Mouse (Mus musculus): ENCODE results near the gene Fam171a2.

Fam171a2 gene

DNA sequence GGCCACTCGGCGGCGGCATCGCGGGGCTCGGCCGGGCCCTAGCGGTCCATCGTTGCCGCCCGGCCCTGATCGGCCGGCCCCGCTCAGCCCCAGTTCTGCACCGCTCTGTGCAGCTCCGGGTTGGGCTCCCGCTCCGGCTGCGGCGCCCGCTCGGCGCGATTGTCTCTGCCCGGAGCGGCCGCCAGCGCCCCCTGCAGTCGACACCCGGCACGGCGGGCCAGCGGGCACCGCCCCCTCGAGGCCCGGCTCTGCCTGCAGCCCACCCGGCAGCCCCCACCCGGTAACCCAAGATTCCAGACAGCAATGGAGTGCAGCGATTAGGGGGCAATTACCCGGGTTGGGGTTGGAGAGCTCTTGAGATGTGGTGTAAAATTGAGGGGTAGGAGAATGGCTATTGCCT is at the start of gene Fam171a2:
TSS of gene Fam171a2 (minus strand) at position 186 of the 400 bp plus-strand sequence.
- peak; percentile 85 to 88 for DNase-seq

DNA sequence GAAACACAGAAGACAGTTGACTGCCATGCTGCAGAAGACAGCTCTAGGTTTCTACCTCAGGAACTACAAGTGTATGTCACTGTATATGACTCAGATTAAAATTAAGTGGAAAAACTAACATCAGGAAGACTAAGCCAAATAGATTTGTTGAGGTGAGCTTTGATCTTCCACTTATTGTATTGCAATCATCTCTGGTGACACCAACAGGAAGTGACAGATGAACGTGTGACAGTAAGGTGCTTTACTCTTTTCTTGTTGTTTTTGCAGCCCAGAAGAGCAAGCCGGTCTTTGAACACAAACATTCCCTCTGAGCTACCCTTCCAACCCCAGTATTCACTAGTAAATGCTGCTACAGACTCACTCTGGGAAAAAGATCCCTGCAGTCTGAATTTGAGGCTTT is 49.2 kb upstream of the Fam171a2 start:
- DNase-seq: no peak

DNA sequence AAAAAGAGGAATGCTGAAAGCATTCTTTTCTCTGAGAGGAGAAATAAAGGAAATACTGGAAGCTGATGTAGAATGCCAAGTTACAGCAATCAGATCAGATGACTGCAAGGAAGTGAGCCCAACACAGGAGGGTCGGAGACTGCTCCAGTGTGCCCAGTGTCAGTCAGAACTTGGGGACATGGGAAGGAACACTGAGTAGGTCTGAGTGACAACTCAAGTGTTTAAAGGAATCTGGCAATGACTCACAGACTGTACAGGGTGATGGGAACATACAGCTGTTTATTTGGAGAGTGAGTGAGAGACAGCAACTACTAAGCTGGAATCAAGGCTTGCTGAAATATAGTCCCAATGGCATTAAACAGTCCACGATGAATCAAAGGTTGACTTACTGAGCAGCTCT is 48.7 kb upstream of the Fam171a2 start:
- DNase-seq: no peak

DNA sequence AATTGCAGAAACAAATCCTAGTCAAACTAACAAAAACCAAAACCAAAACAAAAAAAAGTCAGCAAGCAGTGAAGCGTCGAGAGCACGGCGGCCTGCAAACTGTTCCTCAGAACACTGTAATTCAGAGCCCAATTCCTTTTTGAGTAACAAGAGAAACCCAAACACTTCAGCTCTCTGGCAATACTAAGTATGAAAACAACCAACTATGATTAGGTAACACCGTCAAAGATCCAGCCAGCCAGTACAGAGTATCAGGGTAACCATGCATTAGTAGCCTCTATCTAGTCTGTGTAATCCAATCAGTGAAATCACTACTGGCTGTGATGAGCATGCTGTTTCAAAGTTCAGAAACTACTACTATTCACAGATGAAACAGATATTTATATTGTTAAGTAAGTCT is 48.3 kb upstream of the Fam171a2 start:
- no peak for DNase-seq

DNA sequence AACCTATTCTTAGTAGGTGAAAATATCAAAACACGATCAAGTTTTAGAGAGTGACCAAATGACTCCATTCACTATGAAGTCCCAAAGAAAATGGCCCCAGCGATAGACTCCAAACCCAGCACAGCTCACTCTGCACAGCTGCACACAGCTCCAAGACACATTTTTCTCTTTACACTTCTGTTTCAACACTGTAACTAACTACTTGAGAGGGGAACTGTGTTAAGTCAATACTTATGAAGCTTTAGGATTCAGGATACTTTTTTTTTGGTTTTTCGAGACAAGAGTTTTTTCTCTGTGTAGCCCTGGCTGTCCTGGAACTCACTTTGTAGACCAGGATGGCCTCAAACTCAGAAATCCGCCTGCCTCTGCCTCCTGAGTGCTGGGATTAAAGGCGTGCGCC is 47.6 kb upstream of the Fam171a2 start:
- DNase-seq: no peak

DNA sequence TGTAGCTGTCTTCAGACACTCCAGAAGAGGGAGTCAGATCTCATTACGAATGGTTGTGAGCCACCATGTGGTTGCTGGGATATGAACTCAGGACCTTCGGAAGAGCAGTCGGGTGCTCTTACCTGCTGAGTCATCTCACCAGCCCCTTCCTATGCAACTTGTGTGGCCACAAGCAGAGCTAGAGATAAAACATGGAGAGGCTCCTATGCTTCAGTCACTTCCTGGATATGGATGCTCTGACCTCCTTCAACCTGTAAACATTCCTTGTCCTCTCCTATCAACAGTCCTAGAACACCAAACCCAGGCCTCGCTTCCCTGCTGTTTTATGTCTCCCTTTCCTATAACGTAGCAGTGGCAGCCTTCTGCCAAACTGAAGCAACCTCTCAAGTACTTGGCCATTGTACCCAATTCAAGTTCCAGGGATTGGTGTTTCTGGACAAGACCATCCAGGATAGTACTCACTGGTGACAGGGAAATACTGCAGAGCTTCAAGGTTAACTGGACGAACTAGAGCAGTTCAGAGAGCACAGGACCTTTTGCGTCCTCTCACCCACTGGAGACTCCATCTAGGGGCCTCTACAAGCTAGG is 46.7 kb upstream of the Fam171a2 start:
- no peak for DNase-seq

DNA sequence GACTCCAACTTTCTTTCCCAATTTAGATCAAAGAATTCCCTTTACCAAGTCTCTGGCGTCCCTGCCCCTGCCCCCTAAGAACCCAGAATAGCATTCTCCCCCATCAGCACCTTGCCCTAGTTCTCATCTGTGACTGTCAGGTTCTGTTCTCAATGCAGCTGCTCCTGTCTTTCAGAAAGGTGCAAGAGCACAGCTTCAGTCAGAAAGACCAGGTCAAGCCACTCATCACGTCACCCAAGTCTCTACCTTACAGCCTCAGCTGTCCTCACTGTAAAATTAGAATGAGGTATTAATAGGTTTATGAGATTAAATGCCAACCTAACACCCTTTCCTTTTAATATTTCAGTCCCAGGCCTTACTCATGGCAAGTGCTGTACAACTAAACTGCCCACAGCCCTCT is 45.8 kb upstream of the Fam171a2 start:
- no peak for DNase-seq

DNA sequence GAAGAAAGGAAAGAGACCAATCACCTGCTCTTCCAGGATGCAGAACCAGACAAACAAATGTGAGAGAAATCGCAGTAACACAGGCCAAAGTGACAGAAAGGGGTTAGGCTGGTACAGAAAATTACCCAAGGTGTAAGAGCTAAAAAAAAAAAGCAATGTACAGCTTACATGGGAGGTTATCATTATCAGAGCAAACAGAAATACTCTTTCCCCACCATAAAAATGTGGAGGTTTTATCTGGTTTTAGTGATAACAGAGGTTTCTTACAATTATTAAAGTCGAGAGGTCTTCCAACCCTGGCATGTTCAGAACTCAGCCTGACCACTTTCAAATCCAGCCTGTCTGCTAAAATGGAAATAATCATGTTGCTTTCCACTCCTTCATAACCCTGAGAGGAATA is 40.4 kb upstream of the Fam171a2 start:
- DNase-seq: no peak

DNA sequence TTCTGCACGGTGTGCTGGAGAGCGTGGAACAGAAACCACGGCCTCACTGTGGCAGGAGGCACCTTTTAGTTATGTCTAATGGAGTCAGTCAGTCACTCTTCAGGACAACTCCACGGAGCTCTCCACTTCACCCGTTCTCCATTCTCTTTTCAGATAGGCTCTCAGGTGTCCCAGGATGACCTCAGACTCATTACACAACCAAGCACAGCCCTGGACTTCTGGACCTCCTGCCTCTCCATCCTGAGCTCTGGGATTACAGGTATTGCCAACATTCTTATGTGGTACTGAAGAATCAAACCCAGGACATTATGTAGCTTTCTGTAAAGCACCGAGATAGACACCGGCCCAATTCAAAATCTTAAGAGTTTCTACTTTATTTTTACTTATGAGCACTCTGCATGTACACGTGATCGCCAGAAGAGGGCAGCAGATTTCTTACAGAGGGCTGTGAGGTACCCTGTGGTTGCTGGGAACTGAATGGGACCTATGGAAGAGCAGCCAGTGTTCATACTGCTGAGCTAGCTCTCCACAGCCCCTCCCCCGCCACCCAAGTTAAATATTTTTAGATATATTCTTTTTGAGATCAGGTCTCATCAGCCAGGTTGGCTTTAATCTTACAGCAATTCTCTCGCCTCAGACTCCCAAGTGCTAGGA is 39.4 kb upstream of the Fam171a2 start:
- DNase-seq: peak in 1 of 2 experiments; percentile 44

DNA sequence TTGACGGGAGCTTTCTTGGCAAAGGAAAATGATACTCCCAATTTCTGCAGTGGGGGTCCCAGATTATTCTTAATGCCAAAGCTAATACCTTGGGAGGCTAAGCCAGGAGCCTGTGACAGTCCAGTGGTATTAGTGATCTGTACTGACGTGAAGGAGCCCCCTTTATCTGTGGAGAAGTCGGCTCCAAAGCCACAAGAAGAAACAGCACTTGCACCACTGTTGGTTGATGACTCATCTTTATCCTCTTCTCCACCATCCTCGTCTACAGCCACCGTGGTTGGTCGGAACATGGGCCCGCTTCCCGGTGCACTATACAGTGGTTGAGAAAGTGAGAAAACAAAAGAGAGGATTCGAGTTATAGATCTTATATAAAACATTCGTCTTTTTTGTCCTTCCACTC is 34.3 kb upstream of the Fam171a2 start:
- DNase-seq: no peak

DNA sequence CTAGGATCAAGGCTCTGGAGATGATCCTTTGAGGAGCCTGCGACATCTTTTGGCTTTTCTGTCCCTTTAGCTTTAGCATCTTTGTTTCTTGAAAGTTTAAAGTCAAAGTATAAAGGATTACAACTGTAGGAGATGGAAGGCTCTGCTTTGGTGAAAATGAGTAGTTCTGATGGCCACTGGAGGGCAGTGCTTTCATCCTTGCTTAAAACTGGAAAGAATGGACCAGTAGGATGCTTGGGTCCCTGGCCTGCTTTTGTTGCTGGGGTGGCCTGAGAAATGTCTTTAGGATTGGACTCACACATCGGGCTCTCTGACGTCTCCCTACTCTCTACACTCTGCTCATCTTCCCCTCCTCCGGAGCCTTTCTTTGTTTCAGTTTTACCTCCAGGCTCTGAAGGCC is 33.4 kb upstream of the Fam171a2 start:
- no peak for DNase-seq

DNA sequence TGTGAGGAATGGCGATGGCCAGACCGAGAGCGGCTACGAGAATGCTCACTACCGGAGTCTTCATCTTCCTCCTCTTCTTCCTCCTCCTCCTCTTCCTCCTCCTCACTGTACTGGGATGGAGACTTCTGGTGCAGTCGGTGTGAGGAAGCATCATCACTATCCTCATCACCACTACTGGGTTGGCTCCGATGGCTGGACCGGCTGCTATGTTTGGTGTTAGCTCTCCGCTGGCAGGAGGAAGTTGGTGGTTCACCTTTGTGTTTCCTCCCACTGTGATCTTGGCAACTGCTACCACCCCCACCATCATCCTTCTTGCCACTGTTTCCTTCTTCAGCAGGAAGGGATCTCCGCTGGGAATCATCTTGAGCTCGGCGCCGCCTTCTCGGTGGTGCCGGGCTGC is 32.6 kb upstream of the Fam171a2 start:
- DNase-seq: no peak

DNA sequence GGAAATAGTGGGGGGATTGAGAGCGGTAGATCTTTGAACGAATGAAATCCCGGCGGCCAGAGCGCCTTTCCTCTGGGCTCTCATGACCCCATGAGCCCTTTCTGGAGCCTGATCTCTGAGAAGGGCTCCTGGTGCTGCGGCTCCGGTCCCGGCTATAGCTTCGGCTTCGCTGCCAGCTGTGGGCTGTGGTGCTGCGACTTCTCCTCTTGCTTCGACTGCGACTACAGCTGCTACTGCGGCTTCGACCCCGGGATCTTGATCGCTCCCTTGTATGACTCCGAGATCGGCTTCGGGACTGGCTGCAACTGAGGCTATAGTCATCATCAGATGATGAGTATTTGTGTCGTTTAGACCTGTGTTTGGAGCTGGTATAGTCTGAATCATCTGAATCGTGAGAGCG is 32.1 kb upstream of the Fam171a2 start:
- DNase-seq: no peak

DNA sequence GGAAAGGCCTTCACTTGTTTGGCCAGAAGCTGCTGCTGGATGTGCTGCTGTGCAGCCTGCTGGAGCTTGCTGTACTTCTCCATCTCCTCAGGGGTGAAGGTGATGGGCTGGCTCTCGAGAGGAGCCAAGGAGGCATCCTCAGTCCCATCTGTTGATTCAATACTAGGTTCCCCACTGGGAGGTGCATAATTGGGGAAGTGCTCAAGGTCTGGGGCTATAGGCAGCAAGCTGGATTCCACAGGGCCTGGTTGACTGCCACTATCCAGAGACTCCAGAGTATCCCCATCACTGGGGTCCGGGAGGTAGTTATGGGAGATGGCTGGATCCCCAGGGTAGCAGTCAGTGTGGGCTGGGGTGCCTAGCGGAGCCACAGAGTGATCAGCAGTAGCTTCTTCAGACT is 31.2 kb upstream of the Fam171a2 start:
- no peak for DNase-seq

DNA sequence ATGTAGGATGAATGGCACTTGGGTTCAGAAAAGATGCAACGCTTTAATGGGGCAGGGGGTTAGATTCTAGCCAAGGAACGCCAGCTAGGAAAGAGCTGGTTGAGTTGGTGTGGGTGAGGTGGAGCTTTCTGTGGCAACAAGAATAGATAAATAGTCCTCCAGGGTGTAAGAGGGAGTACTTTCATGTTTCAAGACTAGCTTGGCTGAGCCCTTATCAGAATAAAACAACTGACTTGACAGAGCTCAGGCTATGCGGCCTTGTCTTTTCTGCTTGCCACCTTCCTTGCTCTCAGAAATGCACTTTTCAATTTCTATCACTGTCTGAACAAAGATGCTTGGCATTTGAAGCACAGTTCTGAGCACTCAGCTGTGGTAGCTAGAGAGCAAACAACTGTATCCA is 27.5 kb upstream of the Fam171a2 start:
- no peak for DNase-seq

DNA sequence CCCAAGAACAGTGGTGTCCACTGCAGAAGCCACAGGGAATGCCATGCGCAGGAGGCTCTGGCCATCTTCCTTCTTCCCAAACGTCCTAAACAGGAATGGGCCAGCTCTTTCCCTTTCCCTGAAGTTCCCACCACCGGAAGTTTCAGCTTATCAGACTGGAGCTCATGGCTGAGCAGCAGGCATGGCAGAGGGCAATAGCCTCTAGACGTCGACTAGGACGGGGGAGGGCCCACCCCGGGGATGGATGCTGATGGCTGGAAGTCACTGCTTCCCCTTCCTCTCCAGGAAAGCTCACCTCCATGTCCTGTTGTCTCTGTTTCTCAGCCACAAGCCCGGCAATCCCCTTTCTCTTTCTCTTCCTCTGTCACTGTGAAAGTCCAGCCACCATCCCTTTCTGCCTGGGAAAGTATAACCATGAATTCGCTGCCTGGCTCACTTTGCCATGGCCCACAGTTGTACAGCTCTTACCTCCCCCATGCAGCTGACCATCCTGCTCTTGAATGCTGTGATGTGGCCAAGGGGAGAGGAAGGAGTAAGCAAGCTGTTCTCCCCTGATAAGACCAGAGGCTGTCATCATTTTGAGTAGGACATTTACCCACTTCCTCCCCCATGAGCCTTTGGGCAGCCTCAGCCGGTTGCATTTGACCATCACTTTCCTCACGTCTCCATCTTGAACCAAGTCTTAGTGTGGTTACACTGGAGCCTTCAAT is 22.3 kb upstream of the Fam171a2 start, which contains the start of gene Itga2b:
TSS of gene Itga2b (minus strand) at position 475 of the 710 bp plus-strand sequence.
- DNase-seq: no peak

DNA sequence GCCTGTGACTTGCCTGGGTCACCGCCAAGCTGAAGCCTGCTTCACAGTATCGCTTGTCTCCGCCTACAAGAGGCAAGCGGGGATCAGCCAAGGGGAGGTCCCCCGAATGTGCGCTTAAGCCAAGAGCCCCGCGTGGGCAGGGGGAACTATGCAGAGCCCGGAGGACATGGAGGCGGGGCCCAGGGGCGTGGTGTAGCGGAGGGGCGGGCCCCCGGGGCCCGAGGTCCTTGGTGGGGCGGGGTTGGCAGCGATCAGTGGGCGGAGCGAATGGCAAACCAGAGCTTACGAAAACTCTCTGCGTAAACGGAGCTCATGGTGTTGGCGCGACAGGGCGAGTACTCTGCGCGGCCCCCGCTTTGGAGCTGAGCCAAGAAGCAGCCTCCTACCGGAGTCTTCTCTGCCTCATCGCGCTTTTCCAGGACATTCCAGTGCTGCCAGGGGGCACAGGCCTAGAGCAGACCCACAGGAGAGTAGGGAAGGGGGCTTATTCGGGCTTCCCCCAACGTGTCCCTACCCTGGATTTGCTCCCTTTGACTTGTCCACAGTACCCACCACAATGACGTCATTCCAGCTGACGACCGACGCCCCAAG is 19.7 kb upstream of the Fam171a2 start:
- DNase-seq: peak; percentile 83 to 88

DNA sequence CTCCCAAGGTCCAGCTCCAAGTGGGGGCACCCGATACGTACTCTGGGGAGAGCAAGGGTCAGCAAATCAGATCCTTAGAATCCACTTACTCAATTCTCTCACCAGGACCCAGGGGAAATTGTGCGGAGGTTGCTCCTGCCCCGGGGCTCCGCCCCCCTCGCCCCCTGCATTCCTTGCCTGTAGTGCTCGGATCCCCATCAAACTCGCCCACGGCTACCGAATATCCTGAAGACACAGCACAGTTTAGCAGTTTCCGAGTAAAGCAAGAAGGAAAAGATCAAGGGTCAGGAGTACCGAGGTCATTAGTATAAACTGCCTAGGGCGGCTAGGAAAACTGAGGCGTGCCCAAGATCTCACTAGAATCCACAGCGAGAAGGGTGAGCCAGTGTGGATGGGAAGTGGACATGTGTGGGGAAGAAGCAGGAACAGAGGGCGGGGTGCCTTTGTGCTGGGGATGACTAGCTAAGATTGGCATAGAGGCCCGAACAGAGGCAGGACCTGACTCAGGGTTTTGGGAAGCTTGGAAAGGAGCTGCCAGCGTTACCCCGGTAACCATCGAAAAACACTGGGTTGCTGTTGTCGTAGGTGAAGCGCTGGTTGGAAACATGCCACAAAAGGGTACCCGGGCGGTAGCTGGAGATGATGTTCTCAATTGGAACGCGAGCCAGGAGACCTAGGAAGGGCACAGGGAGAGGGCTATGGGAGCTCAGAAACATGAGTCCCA is 18.4 kb upstream of the Fam171a2 start:
- no peak for DNase-seq

DNA sequence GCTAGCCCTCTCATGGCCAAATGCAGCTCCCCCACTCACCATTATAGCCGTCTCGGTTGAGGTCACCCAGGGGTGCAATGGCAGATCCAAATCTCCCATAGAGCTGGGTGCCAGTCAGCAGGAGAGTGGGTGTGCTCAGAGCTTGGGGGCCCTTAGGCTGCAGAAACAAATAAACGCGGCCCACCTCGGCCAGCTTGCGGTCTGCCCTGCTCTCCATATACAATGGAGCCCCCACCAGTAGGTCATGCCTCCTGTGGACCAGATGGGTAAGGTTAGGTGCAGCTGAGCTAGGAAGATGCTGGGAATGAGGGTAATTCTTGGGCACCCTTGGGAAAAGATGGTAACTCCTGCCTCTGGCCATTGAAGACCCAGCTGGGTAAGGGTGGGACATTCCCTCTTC is 17.4 kb upstream of the Fam171a2 start:
- no peak for DNase-seq

DNA sequence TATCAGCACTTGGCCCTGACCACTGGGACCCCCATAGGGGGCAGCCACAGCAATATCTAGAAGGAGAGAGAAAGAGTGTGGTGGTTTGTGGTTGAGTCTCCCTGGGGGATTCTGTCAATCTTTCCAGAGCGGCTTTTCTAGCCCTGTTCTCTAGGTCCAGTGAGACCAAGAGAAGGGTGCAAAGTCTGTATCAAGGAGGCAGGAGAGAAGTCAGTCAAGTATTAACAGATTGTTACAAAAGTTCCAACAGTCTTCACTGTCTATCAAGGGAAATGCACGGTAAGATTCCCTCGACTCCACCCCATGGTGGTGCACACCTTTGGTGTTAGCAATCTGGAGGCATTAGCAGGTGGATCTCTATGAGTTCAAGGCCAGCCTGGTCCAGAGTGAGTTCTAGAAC is 14.3 kb upstream of the Fam171a2 start:
- DNase-seq: no peak

DNA sequence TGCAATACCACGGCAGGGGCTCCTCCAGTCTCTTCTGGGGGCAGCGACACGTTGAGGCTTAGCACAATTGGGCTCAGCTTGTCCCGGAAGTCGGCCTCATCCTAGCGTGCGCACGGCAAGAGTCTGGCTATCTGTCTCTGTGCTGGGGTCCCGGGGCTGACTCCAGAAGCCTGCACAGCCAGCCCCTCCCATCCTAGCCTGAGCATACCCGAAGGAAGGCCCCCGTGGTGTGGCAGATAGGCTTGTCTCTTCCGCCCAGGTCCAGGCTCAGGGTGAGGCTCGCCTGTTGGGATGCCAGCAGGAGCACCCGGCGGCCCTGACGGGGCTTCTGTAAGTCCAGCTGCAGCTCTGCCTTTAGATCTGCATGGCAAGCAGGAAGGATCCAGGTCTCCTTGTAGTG is 13.1 kb upstream of the Fam171a2 start:
- DNase-seq: no peak

DNA sequence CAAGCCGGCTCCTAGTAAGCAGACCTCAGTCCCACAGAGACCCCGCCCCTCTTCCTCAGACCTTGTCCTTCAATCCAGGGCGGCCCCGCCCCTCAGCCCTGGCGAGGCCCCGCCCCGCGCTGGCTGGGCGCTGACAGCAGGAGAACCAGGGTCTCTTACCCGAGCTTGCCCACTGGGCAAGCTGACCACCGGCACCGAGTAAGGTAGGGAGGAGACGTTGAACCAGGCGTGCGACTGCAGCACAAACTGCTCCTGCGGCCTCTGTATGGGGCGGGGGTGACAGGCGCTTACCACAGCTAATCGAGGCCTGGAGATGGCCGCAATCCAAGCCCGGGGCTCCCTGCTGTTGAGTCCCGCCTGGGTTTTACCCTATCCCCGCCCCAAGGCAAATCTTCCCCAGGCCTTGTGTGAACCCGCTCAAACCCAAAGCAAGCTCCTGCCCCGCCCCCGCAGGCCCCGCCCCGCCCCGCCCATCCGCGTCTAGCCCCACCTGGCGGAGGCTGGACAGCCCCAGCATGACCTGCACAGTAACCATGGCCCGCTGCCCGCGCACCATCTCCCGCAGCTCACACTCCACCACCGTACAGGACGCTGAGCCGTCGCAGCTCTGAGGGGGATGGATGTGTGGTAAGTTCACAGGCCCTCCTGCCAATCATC is 8.4 kb upstream of the Fam171a2 start:
- peak; percentile 57 to 77 for DNase-seq

DNA sequence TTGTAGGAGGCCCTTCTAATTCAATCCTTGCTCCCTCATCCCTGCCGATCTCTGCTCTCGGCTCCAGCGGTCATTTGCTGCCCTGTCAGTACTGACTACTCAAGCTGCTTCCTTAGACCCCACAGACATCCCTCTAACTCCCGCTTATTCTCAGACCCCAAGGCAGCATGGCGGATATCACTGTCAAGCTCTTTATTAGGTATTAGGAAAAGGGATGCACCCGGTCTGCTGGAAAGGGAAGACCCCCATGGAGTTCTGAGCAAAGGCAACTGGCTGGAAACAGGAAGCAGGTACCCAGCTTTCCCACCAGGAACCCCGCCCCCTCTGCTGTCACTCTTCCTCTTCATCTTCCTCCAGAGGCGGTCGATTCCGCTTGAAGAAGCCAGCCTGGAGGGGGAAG is 5.6 kb upstream of the Fam171a2 start:
- DNase-seq: no peak
